Mouse (Mus musculus): ENCODE data around the gene Rps5. TPM values are rescaled to one million over a fixed set of nuclear protein-coding genes. Genes with fewer than 3 reads are reported as not detected.
A peak's percentile ranks its signal among the peaks of the same experiment; 100 is the strongest.
"Not testable (repeated sequence)": the region's sequence is repeated elsewhere in the genome, so short reads cannot be mapped to it uniquely, and the experiment has no call there.

Rps5 gene
- total RNA-seq (2021): 100 to 1,000 TPM; 535 to 542 TPM
- long read RNA-seq, transcript Rps5-201 (6 exons, 761 nt): major isoform, 279 of 310 reads
- long read RNA-seq, transcript Rps5-202 (6 exons, 794 nt): minor isoform, 8 of 310 reads
- long read RNA-seq, partial matches to known transcripts: 17 of 310 reads
- long read RNA-seq, other reads (novel, unspliced or antisense): 6 of 310 reads

DNA sequence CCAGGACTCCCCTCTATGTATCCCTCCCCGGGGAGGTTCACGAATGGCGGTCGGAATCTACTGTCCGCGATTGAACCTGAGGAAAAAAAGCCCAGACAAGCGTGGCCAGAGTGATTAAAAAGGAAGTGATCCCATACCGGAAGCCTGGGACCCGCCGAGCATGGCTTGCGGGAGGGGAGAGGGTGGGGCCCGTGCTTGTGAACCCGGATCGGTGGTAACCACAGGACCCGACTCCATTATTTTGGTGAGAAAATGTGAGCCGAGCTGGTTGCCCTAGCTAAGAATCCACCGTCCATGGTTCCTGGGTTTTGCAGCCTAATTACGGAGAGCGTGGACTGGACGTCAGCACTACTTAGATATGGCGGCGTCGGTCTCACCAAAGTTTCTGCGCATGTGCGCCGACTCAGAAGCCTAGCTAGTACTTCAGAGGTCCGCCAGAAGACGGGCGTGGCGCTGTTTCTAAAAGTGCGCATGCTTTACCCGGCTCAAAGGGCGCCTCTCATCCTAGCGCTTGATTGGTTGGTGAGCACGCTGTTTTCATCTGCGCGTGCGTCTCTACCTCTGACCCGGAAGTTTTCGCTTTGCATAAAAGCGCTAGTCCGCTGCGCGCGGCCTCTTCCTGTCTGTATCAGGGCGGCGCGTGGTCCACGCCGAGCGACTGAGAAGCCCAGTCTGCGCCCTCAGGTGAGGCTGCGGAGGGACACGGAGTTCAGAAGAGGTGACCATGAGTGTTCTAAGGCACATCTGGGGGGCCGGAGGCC lies at the start of gene Rps5:
TSS of gene Rps5 (plus strand) at position 586 of the 761 bp plus-strand sequence.
- DNase-seq (ENCODE audit: low spot score in 2 of 2): peak; percentile 98

DNA sequence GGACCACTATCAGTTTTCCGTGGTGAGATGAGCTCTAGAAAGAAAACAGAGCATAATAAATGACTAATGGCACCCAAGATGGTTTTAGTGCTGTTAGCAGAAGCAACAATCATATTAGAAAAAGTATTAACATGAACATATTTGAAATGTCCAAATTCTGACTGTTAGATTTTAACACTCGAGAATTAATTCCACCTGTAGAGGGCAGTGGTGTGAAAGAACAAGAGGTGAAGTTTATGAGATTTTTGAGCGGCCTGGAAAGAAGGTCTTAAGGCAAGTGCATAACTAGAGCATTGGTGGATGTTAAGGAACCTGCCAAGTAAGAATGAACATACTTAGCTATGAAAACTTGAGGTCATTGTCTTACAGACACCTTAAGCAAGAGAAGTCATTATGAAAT lies 47.8 kb upstream of the Rps5 start:
- DNase-seq (ENCODE audit: low spot score in 2 of 2): no peak

DNA sequence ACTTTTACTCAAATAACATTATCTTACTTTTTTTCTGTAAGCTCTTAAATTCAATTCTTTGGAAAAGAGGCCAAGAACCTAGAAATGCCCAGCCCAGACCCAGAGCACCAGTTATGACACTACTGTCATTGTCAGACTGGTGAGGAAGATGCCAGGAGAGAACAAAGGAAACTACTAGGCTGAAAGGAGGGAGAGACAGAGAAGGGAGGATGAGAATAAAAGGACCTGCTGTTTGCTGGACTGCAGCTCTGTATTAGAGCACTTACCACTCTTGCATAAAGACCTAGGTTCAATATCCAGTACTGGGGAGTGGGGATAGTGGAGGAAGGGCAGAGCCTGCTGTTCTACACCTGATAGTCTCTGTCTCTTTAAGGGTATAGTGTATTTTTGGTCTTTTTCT lies 42.1 kb upstream of the Rps5 start:
- DNase-seq (ENCODE audit: low spot score in 2 of 2): no peak

DNA sequence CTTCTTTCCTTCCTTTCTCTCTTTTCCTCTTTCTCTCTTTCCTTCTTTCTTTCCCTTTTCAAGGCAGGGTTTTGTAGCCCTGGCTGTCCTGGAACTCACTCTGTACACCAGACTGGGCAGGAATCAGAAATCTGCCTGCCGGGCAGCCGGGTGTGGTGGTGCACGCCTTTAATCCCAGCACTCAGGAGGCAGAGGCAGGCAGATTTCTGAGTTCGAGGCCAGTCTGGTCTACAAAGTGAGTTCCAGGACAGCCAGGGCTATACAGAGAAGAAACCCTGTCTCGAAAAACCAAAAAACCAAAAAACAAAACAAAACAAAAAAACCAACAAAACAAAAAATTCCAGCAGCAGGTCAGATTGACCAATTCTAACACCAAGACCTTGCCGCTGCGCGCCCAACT lies 41.6 kb upstream of the Rps5 start:
- DNase-seq (ENCODE audit: low spot score in 2 of 2): not testable (repeated sequence)

DNA sequence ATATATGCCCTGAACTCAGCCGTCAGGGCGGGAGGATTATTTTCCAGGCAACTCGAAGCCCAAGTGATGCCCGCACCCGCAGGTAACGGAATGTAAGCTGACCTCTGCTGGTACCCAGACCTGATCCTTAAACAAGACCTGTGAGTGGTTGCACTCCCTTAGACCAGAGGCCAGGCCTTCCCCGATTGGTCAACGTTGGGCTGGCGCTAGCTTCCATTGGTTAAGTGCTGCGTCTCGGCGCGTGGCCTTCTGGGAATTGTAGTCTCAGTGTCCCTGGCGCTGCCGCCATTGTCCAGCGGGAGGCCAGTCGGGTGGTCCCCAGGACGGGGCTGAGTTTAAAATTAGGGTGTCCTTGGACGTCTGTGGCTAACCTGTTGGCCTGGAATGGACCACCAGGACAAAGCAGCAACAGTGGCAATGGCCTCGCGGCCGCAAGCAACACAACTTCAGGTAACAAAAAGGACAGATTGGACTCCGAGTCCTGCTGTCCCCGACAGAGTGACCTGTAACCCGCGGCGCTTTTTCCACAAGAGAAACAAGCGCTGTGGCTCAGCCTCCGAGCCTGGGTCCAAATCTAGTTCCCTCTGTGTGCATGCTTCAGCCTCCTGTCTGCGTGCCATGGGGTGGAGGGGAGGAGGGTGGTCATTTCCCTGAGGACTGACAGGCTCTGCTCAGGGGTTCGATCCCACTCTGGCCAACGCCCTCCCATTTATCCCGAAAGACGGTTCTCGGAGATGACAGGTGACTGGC lies 41.0 kb upstream of the Rps5 start, which contains the start of gene Zfp128:
TSS of gene Zfp128 (plus strand) at position 267 of the 750 bp plus-strand sequence.
- DNase-seq (ENCODE audit: low spot score in 2 of 2): peak; percentile 92 to 95

DNA sequence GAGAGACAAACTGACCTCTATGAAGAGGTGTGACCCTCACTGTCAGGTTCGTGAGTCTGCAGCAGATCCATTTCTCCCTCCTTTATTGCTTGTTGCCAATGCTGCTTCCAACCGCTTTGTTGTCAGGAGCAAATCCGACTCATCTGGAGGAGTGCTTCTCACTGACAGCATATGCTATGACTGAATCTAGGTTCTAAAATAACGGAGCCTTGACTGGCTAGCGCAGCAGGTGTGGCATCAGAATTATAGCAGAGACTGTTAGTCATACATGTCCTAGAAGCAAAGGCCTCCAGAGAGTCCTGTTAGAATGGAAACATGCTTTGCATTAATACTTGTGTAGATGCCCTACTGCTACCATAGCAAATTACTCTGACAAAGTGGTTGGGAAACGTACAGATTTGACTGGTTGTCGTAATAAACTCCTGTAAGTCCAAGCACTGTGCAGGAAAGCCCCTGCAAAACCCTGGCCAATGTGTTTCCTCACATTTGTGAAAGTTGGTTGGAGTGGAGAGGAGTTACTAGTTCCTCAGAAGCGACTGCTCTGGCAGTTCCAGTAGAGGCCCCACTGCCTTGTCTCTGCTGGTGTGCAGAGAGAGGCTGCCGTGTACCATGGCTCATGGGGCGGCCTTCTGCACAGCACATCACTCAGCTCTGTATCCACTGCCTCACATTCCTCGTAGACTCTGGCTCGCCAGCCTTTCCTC lies 35.4 kb upstream of the Rps5 start:
- DNase-seq (ENCODE audit: low spot score in 2 of 2): no peak

DNA sequence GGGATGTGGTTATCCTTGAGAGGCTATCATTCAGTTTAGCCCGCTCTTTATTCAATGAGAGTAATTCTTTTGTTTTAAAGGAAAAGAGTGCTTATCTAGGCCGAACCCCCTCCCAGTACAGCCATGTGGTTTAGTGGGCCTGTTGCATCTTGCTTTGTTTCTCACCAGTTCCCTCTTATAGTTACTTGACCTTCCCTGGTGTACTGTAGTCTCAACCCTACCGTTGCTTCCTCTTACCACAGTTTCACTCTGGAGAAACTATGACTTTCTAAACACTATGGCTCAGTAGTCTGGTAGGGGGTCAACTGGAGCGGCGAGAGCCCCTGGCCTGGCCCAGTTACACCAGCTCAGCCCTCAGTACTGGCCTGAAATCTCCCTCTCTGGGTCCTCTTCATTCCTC lies 34.5 kb upstream of the Rps5 start:
- no peak for DNase-seq (ENCODE audit: low spot score in 2 of 2)

DNA sequence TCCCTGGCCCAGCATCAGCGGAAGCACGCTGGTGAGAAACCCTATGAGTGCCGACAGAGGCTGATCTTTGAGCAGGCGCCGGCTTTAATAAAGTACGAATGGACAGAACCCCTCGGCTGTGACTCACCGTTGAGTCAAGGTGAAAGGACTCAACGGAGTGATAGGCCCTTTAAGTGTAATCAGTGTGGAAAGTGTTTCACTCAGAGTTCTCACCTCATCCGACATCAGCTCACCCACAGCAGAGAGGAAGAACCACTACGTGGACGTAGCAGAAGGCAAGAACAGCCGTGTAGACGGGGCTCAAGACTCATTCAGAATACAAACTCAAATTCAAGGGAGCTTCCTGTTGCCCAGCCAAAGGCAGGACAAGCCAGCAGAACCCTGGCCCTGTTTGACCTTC lies 31.2 kb upstream of the Rps5 start:
- no peak for DNase-seq (ENCODE audit: low spot score in 2 of 2)

DNA sequence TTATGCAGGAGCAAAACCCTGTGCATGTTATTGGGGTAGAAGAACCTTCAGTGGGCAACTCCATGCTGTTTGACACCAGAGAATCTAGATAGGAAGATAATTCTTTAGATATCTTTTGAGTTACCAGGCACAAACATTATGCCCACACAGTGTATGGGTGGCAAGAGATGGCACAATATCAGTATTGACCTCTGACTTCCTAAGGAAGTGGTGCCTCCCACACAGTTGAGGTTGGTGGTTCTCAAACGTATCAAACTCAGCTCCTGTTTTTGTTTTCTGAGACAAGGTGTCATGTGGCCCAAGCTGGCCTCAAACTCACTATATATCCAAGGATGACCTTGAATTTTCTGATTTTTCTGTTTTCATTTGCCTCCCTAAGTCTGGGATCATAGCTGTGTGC lies 30.8 kb upstream of the Rps5 start:
- DNase-seq (ENCODE audit: low spot score in 2 of 2): no peak

DNA sequence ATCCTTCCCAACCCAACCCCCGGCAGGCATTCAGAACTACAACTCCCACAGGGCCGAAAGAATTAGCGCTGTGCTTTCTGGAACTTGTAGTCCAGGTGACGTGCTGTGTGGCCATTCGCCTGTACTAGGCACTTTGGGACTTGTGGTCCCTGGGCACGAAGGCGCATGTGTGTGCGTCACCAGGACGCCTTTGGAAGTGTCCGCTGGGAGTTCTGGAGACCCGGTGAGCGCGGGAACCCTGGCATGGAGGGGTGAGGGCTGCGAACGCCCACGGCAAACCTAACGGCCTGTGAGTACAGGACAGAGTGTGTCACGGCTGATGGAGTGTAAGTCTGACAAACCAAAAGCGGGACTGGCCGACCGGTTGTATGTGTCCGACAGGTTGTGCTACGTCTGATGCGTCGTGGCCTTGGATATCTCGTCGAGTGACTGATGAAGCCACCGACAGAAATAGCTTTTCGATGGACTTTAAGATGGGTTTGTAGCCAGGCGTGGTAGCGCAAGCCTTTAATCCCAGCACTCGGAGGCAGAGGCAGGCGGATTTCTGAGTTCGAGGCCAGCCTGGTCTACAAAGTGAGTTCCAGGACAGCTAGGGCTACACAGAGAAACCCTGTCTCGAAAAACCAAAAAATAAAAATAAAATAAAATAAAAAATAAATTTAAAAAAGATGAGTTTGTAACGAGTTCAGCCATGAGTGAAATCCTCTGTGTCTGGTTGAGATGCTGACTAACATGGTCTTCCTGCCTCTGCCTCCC lies 24.3 kb upstream of the Rps5 start, which contains the start of gene Zscan22:
TSS of gene Zscan22 (plus strand) at position 161 of the 756 bp plus-strand sequence.
- DNase-seq (ENCODE audit: low spot score in 2 of 2): peak; percentile 91

DNA sequence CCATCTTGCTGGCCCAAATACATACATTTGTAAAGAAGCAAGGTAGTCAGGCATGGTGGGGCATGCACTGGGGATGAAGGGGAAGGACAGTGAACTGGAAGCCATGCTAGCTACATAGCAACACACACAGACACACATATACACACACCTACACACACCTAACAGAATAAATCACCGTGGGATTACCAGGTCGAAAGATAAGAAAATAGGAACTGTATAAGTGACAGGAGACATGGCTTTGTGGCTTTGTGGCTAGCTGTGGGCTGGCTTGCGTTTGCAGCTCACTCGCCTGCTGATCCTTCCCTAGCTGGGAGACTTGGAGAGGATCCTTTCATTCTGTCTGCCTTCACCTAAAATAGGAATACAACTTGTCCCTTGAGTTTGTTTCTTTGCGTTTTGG lies 20.6 kb upstream of the Rps5 start:
- DNase-seq (ENCODE audit: low spot score in 2 of 2): no peak

DNA sequence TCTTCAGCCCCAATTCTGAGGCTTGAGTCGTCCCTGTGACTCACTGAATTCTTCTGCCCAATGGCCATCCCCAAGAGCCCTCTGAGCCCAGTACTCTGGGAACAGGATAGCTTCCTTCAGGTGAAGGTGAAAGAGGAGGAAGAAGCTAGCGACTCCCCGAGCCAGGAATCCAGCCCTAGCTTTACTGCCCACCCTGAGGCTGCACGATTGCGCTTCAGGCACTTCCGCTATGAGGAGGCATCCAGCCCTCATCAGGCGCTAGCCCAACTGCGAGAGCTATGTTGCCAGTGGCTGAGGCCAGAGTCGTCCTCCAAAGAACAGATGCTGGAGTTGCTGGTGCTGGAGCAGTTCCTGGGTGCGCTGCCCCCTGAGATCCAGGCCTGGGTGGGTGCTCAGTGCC lies 18.5 kb upstream of the Rps5 start:
- DNase-seq (ENCODE audit: low spot score in 2 of 2): no peak

DNA sequence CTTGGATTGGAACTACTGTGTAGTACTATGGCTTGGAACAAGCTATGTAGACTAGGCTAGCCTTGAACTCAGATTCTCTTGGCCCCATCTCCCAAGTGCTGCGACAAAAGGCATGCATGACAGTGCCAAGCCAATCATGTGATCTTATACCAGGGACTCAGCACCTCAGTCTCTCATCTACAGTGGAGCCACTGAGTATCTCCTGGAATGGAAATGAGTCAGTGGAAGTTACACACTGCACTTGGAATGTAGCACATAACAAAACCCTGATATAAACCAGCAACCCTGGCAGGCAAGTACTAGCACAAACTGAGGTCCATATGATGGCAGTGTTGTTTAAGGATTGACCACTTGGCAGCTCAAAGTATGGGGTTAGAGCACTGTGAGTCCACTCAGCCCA lies 16.9 kb upstream of the Rps5 start:
- no peak for DNase-seq (ENCODE audit: low spot score in 2 of 2)

DNA sequence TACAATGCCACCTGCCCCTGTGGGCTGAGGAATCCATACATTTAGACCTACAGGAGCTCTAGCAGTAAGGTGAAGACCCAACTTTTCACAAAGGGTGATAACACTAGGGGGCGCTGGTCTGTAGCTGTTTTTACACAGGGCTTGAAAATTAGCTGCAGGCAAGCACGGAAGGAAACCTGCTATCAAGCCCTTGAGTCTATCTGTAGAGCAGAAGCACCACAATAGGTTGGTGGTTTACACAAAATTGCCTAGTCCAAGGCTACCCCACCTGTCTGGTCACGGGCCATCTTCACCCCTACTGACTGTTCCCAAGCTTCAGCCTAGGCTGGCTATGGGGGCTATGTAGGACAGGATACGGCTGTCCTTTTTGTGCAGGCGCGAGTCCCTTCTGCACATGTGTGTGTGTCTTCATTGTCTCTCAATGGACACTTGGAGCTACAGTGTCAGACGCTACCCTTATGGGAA lies 12.6 kb upstream of the Rps5 start:
- peak; percentile 76 to 77 for DNase-seq (ENCODE audit: low spot score in 2 of 2)

DNA sequence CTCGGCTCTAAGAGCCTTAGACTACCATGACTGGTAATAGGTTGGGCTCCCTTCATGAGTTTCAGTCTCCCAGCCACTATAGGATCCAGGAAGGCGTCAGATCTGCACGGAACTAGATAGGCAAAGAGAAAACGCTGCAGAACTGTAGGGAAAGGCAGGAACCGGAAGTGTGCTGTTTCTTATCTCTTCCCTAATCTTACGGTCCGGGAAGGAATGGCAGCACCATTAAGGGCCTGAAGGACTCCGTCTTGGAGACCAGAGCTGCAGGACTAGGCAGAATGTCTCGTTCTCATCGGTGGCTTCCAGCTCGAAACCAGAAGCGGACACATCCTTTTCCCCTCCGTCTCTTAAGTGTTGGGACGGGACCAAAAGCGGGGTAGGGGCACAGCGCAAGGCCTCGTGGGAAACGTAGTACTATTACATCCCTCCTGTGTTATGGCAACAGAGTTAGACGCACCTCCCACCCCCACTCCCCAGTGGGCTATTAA lies 11.9 kb upstream of the Rps5 start:
- peak; percentile 70 to 79 for DNase-seq (ENCODE audit: low spot score in 2 of 2)

DNA sequence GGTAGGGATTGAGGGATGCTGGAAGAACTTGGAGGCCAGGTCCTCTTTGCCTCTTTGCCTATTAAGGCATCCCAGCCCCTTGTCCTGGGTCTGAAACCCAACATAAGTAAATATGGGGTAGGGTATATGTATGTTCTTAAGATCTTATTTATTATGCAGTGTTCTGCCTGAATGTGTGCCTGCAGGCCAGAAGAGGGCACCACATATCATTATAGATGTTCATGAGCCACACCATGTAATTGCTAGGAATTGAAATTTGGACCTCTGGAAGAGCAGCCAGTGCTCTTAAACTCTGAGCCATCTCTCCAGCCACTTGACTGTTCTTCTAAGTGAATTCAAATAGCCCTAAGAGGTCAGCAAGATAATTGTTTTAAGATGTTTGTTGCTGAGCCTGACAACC lies 8.5 kb upstream of the Rps5 start:
- no peak for DNase-seq (ENCODE audit: low spot score in 2 of 2)

DNA sequence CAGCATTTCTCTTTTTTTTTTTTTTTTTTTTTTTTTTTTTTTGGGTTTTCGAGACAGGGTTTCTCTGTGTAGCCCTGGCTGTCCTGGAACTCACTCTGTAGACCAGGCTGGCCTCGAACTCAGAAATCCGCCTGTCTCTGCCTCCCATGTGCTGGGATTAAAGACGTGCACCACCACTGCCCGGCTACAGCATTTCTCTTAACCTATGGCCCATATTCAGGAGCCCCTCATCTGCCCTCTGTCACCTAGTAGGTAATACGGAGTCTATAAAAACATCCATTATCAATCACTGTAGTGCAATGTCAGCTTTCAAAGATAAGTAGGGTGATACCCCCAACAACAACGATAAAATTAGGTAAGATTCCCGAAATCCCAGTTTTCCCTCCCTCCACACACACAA lies 1.6 kb upstream of the Rps5 start:
- DNase-seq (ENCODE audit: low spot score in 2 of 2): not testable (repeated sequence)

DNA sequence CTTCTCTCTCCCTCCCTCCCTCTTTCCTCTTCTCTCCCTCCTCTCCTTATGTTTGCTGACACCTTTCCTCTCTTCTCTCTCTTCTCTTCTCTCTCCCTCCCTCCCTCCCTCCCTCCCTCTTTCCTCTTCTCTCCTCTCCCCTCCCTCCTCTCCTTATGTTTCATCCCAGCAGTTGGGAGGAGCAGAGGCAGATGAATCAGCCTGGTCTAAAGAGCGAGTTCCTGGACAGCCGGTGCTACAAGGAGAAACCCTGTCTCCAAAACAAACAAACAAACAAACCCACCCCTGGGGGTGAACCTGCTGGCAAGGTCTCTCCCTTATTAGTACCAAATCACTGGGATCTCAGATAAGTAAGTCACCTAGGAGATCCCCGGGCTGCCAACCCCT lies 779 bp upstream of the Rps5 start:
- no peak for DNase-seq (ENCODE audit: low spot score in 2 of 2)

DNA sequence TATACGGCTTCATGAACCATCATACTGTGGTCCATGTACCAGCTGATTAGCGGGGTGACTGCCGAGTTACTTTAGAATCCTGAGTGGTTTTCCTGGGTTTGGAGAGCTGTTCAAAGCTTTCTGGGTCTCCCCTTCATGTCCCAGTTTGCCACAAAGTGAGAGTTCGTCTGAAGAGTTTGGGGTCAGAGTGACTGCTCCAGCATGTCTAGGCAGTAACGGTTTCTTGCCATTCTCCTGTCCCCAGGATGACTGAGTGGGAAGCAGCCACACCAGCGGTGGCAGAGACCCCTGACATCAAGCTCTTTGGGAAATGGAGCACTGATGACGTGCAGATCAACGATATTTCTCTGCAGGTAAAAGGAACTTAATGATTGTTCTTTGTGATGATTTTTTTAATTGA lies 639 bp downstream of the Rps5 start:
- no peak for DNase-seq (ENCODE audit: low spot score in 2 of 2)

DNA sequence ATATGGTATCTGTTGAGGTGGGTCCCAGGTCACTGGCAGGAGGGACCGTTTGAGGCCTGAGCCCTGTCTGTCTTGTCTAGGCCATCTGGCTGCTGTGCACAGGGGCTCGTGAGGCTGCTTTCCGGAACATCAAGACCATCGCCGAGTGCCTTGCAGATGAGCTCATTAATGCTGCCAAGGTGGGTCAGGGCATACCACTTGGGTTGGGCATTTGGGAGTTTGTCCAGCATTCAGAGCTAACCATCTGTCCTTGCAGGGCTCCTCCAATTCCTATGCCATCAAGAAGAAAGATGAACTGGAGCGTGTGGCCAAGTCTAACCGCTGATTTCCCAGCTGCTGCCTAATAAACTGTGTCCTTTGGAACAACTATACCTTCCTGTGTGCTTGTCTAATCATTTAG lies 4.2 kb downstream of the Rps5 start:
- no peak for DNase-seq (ENCODE audit: low spot score in 2 of 2)
